Mouse (Mus musculus) layer of hippocampus, adult 11-12 months (tissue): ENCODE measurements around the gene Sphk1.

Experiments
- DNase-seq: peaks from one replicate; pipeline ENCODE4 v3.0.0; 2022; ENCODE audit warnings: low spot score

The Sphk1 gene

DNA sequence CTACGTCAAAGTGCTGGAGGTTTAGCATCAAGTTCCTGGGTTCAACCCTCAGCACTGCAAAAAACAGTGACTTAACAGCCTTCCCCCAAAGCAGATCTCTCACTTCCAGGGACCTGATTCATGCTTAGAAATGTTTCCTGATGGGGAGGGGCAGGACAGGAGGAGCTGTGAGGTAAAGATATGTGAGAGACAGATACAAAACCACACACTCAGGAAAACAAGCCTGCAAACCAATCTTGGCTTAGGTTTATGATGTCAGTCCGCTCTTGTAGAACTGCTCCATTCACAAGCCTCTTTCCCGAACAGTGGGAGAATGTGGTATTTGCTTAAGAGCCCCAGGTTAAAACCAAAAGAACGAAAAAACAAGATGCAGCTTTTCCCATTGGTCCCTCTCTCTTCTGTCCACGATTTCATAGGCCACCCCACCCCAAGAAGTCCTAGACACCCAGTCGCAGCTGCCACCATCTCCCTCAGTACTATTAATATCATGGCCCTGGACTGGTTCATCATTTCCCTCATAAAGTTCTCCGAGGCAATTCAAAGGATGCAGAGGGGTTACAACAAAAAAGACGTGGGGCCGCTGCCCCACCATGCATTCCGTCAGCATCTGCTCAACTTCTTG, 49.4 kb downstream of the Sphk1 start:
- DNase-seq: no peak

DNA sequence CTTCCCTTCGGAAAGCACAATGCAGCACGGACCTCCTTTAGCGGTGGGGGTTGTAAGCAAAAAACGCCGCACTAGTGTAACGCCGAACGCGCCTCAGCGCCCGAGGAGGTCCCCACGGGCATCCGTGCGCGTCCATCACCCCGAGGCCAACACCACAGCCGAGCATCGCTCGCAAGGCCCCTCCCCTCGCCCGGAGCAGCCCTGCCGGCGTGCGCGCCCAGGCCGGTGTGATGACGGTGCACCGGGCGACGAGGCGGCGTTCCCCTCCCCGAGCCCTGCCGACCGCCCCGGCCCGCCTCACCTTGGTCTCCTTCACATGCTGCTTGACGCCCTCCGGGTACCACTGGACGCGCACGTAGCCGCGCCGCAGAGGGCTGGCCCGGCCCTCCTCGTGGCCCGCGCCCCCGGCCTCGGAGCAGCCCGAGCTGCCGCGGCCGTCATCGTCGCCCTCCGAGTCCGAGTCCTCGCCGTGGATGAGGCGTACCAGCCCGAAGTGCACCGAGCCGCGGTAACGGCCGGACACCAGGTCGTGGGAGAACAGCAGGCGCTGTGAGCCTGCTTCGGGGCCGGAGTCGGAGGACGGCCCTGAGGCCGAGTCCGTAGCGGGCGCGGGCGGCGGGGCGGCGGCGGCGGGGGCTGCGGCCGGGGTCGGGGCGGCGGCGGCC, 50.1 kb downstream of the Sphk1 start:
- DNase-seq: peak; percentile 58

DNA sequence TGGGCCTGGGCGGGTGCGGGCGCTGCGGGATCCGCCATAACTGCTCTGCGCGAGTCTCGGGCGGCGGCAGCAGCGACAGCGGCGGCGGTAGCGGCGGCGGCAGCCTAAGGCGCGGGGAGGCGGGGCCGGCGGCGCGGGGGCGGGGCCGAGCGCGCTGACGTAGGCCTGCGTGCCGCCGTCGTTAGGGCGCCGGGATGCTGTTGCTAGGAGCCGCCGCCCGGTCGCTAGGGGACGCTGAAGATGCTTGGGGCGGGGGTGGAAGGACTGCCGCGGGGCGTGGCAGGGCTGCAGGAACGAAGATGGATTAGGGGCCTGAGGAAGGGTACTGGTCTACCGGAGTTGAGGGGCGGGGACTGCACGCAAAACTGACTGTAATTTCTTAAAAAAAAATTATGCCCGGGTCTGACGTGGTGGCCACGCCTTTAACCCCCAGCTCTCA, 50.7 kb downstream of the Sphk1 start, which contains the start of gene Ube2o:
Gene Ube2o, minus strand, starts transcription at position 72 of the 439 bp plus-strand sequence.
- DNase-seq: peak; percentile 86

DNA sequence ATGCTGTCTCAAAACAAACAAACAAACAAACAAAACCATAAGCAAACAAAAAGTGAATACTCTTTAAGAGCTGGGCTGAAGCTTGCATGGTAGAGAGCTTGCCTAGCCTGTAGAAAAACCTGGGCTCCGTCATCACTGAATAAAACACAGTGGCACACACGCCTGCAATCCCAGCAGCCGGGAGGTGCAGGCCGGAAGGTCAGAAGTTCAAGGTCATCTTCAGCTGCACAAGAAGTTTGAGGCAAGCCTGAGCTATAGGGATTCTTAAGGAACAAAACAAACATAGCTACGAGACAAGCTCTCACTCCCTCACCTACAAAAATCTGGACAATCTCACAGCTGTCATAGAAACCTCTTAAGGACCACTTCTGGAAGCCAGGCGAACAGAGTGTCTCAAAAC, 55.0 kb downstream of the Sphk1 start:
- no peak for DNase-seq
